Mouse (Mus musculus) ES-E14 (cell line): ENCODE measurements around the gene Ptprg. TPM values are rescaled to one million over a fixed set of nuclear protein-coding genes. Genes with fewer than 3 reads are reported as not detected.

Experiments
- DNase-seq: peaks from one replicate; pipeline ENCODE4 v3.0.0-alpha.2; 2013; ENCODE audit warnings: low read depth, low spot score
- H3K27ac ChIP-seq: 2 replicates; pipeline ENCODE4 v1.5.1; 2012; ENCODE audit warnings: low read depth, mild to moderate bottlenecking, low read length, moderate library complexity, mixed read lengths; ENCODE audit not compliant: poor library complexity, insufficient read depth, severe bottlenecking
- H3K36me3 ChIP-seq: 2 replicates; pipeline ENCODE4 v1.6.1; 2012; ENCODE audit warnings: mild to moderate bottlenecking, low read length, moderate library complexity, mixed read lengths; ENCODE audit not compliant: control insufficient read depth, poor library complexity, insufficient read depth, severe bottlenecking
- H3K4me1 ChIP-seq, 2 experiments: fragments of 150-350 bp in 1 of 2; sonication (generic) in 1 of 2; 2 replicates each; pipeline ENCODE4 v1.6.1; 2012; ENCODE audit warnings: low read length in 2 of 2, mild to moderate bottlenecking in 1 of 2, mixed read lengths in 1 of 2; ENCODE audit not compliant: control insufficient read depth in 2 of 2, insufficient read depth in 2 of 2, poor library complexity in 1 of 2
- H3K4me3 ChIP-seq, 2 experiments: fragments of 150-350 bp in 1 of 2; sonication (generic) in 1 of 2; 2 replicates each; pipeline ENCODE4 v1.5.1; 2012; ENCODE audit warnings: low read length in 2 of 2, low read depth in 1 of 2, mild to moderate bottlenecking in 1 of 2, mixed read lengths in 1 of 2; ENCODE audit not compliant: insufficient read depth in 1 of 2, poor library complexity in 1 of 2, severe bottlenecking in 1 of 2
- H3K9ac ChIP-seq: 2 replicates; pipeline ENCODE4 v1.6.1; 2012; ENCODE audit warnings: low read depth, mild to moderate bottlenecking, low read length, mixed read lengths; ENCODE audit not compliant: poor library complexity, insufficient read depth, severe bottlenecking
- H3K9me3 ChIP-seq: fragments of 150-350 bp; sonication (generic); 2 replicates; pipeline ENCODE4 v1.6.1; 2012; ENCODE audit warnings: low read depth, mild to moderate bottlenecking, low read length; ENCODE audit not compliant: control insufficient read depth, insufficient read depth
- CHD2 ChIP-seq: IDR thresholded peaks from 2 replicates; pipeline ENCODE4 v1.6.1; 2014; ENCODE audit warnings: mild to moderate bottlenecking, low read depth, low read length, inconsistent platforms
- HCFC1 ChIP-seq: IDR thresholded peaks from 2 replicates; pipeline ENCODE4 v1.6.1; 2012; ENCODE audit warnings: low read length, inconsistent platforms, borderline replicate concordance; ENCODE audit not compliant: insufficient read depth
- MAFK ChIP-seq: IDR thresholded peaks from 2 replicates; pipeline ENCODE4 v1.6.1; 2014; ENCODE audit warnings: mild to moderate bottlenecking, low read depth, low read length, inconsistent platforms; ENCODE audit not compliant: insufficient read depth
- ZC3H11A ChIP-seq: IDR thresholded peaks from 2 replicates; pipeline ENCODE4 v1.6.1; 2012; ENCODE audit warnings: low read depth, mild to moderate bottlenecking, inconsistent platforms, low read length, borderline replicate concordance
- ZNF384 ChIP-seq: IDR thresholded peaks from 2 replicates; pipeline ENCODE4 v1.6.1; 2012; ENCODE audit warnings: low read depth, low read length, inconsistent platforms
- in situ Hi-C, 2 experiments: fragments of 600-800 bp; cut with MboI; formaldehyde crosslinking; loops; one replicate each; pipeline ENCODE4 v1.15.1; 2025; ENCODE audit warnings: low sequenced_read_pairs in 2 of 2, inconsistent platforms in 1 of 2; ENCODE audit not compliant: unreplicated experiment in 2 of 2
- total RNA-seq: library from RNA; depleted of rRNA; stranded (reverse); fragments of 300-350 nt; gene quantifications from 2 replicates; pipeline ENCODE4 v1.2.3, GENCODE M21; 2012

The Ptprg gene
- total RNA-seq, 1 experiment, result 59.8 TPM

DNA sequence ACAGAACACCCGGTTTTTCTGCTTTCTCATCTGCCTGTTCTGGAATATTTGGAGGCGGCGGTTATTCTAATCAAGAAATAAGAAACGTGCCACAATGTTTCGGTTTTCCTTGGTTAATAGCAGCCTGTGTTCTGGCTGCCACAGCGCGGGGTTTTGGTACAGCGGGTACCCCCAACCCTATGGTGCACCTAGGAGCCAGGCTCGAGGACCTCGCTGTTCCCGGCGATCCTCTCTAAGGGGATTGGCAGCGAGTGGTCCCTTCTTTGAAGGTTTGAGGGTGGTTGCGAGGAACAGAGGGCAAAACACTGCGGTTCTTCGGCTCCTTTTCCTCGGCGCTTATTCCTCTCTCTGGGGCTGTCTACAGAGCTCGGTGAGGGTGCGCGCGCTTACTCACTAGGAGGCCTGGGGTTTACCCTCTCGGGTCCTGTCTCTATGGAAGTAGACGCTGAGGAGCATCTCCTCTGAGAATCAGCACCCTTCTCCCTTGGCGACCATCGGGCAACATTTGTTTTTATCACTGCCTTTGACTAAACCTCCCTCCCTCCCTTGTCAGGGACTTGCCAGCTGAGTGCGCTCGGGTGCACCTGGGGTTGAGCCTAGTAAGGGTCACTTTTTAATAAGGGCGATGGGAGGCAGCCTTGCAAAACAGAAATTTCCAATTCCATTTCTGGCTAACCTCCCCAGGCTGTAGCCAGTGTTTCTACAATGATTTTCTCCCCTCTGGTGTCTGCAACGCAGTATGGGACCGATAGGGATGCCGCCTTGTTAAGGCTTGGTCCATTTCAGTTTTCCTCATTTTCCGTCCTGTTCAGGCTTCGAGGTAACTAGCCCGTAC is 2.4 kb downstream of the Ptprg start:
- H3K27ac ChIP-seq, result no peak overlapping the region
- peak overlapping the region; percentile 84 to 92 for H3K4me3 ChIP-seq
- TF ChIP-seq CHD2 (no peak), ZNF384 (no peak), ZC3H11A (no peak), HCFC1 (no peak), MAFK (no peak)
- in situ Hi-C loops, result loop anchor here (25.0 kb wide), 1 partner anchor 582 kb away; no protein-coding TSS in a partner anchor
- peak overlapping the region; percentile 91 for H3K9ac ChIP-seq
- no peaks in the 10 kb centered on the region for H3K9me3 ChIP-seq
- peaks cover 2 to 15% of the 10 kb centered on the region in 2 experiments; a peak in 3 of 4 replicates for H3K4me1 ChIP-seq
- no peak for DNase-seq
- no peaks in the 10 kb centered on the region for H3K36me3 ChIP-seq

GRCm38 (mm10) chr14:11556356-11557130 is 3.2 kb downstream of the Ptprg start:
- TF ChIP-seq HCFC1 (no peak), ZC3H11A (peak; percentile 20; the same call in 1 of the 2 replicates)
- H3K9ac ChIP-seq, result peak overlapping the region; percentile 91; the same call in 1 of the 2 replicates
- no peak overlapping the region for H3K27ac ChIP-seq
- no peaks in the 10 kb centered on the region for H3K36me3 ChIP-seq
- in situ Hi-C loops, result loop anchor here (25.0 kb wide), 1 partner anchor 581 kb away; no protein-coding TSS in a partner anchor
- H3K9me3 ChIP-seq, result no peaks in the 10 kb centered on the region
- DNase-seq, result no peak
- H3K4me3 ChIP-seq, result peak overlapping the region; percentile 84 to 92
- peaks cover 5 to 15% of the 10 kb centered on the region in 2 experiments; a peak in 3 of 4 replicates for H3K4me1 ChIP-seq

DNA sequence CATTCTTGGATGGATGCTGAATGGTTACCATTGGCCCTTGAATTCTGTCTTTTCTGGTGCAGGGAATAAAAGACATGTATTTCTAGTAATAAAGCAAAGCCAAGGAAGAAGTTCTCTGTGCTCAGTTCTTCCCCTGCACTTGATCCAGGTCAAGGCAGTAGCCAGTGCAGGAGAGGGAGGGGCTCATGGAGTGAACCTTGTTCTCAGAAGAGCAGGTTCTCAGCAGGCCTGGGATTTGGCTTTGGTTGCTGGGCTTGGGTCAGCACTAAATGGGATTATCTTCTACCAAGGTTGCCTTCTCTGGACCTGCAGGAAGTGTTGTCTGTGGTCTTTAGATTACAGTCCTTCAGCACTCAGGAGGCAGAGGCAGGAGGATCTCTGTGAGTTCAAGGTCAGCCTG is 5.2 kb downstream of the Ptprg start:
- H3K27ac ChIP-seq, result no peak overlapping the region
- no peak overlapping the region for H3K4me3 ChIP-seq
- peaks cover 11 to 18% of the 10 kb centered on the region in 2 experiments for H3K4me1 ChIP-seq
- in situ Hi-C loops, result loop anchor here (25.0 kb wide), 1 partner anchor 579 kb away; no protein-coding TSS in a partner anchor
- no peaks in the 10 kb centered on the region for H3K9me3 ChIP-seq
- TF ChIP-seq HCFC1, result no peak
- no peak for TF ChIP-seq CHD2
- no peak for TF ChIP-seq ZC3H11A
- TF ChIP-seq ZNF384, result no peak
- no peak for TF ChIP-seq MAFK
- H3K36me3 ChIP-seq, result no peaks in the 10 kb centered on the region
- DNase-seq, result no peak
- no peak overlapping the region for H3K9ac ChIP-seq

GRCm38 (mm10) chr14:11560641-11561232 is 7.4 kb downstream of the Ptprg start:
- Histone ChIP-seq H3K27ac (peak overlapping the region; percentile 61), H3K36me3 (no peaks in the 10 kb centered on the region), H3K9ac (no peak overlapping the region), H3K4me1 (peaks cover 14 to 31% of the 10 kb centered on the region in 2 experiments), H3K9me3 (no peaks in the 10 kb centered on the region), H3K4me3 (peak overlapping the region in 1 of 2 experiments; percentile 43; a peak in 2 of 4 replicates)
- in situ Hi-C loops, result loop anchor here (25.0 kb wide), 1 partner anchor 577 kb away; no protein-coding TSS in a partner anchor
- no peak for DNase-seq
- no peak for TF ChIP-seq ZNF384
- no peak for TF ChIP-seq ZC3H11A
- TF ChIP-seq HCFC1, result no peak
- no peak for TF ChIP-seq CHD2
- no peak for TF ChIP-seq MAFK
